Mouse (Mus musculus) mesoderm, embryonic 11.5 days (tissue): ENCODE results near the gene Gdf11.

Source experiments
- DNase-seq: peaks from one replicate; pipeline ENCODE4 v3.0.0-alpha.2; 2012; ENCODE audit warnings: low read depth, low spot score

Gdf11 gene

GRCm38 (mm10) chr10:128891296-128892094 is at the start of gene Gdf11:
Gene Gdf11, minus strand, starts transcription at chr10:128891718.
- peak; percentile 91 for DNase-seq

- DNase-seq = no peak
Observed at GRCm38 (mm10) chr10:128940475-128941061, 49.0 kb upstream of the Gdf11 start.

GRCm38 (mm10) chr10:128938974-128939373 is 47.5 kb upstream of the Gdf11 start:
- no peak for DNase-seq

GRCm38 (mm10) chr10:128938457-128938856 is 46.9 kb upstream of the Gdf11 start:
- DNase-seq = no peak

- DNase-seq = no peak
Observed at GRCm38 (mm10) chr10:128937756-128938390, 46.4 kb upstream of the Gdf11 start.

- DNase-seq = no peak
Observed at GRCm38 (mm10) chr10:128935826-128936440, 44.4 kb upstream of the Gdf11 start.

GRCm38 (mm10) chr10:128934997-128935787 is 43.7 kb upstream of the Gdf11 start:
- no peak for DNase-seq

GRCm38 (mm10) chr10:128933976-128934721 is 42.6 kb upstream of the Gdf11 start:
- no peak for DNase-seq

- DNase-seq = peak; percentile 40
Observed at GRCm38 (mm10) chr10:128933574-128933973, 42.1 kb upstream of the Gdf11 start, which contains the start of gene Itga7. Gene Itga7, plus strand, starts transcription at chr10:128933818.

- no peak for DNase-seq
Observed at GRCm38 (mm10) chr10:128931441-128931840, 39.9 kb upstream of the Gdf11 start.

GRCm38 (mm10) chr10:128929638-128930378 is 38.3 kb upstream of the Gdf11 start:
- DNase-seq = no peak

GRCm38 (mm10) chr10:128928356-128928755 is 36.8 kb upstream of the Gdf11 start:
- DNase-seq = no peak

- no peak for DNase-seq
Observed at GRCm38 (mm10) chr10:128923935-128924334, 32.4 kb upstream of the Gdf11 start, which contains the start of gene Bloc1s1. Gene Bloc1s1, minus strand, starts transcription at chr10:128924035.

GRCm38 (mm10) chr10:128923013-128923691 is 31.6 kb upstream of the Gdf11 start:
- peak; percentile 99 for DNase-seq

GRCm38 (mm10) chr10:128922822-128923012 is 31.2 kb upstream of the Gdf11 start, which contains the start of gene Rdh5:
Gene Rdh5, minus strand, starts transcription at chr10:128922888.
- DNase-seq = no peak

- DNase-seq = no peak
Observed at GRCm38 (mm10) chr10:128921883-128922821, 30.6 kb upstream of the Gdf11 start.

GRCm38 (mm10) chr10:128921251-128921650 is 29.7 kb upstream of the Gdf11 start:
- DNase-seq = no peak

- no peak for DNase-seq
Observed at GRCm38 (mm10) chr10:128920736-128921161, 29.2 kb upstream of the Gdf11 start.
